ENCODE assay signal across 11 mouse cellular contexts in genomic region chr3:139949096-139949495, GRCm38 (mm10).
DNase-seq lines count a peak whose midpoint lies in the region; ATAC-seq and TF ChIP-seq lines count a peak whose summit lies in the region.
"Had no signal": no experiment of that assay in that cellular context is flagged by ENCODE, and none has a peak within 500 bp of the region (broad histone marks: within the 10 kb centered on the region; RNA-seq: fewer than 3 reads in every experiment).

No protein-coding gene starts in this region.

- WGBS in heart, adult 2 months = 65% methylated on average over 4 of the region's 4 CpGs

- no peaks in the 10 kb centered on the region for H3K27me3 ChIP-seq in heart, adult 2 months (ENCODE audit: control insufficient read depth, insufficient read depth, low read length)
- H3K27me3 ChIP-seq: limb, embryonic 12.5 days had no signal

- no peak overlapping the region for H3K4me3 ChIP-seq in heart, adult 2 months
- H3K4me3 ChIP-seq: limb, embryonic 12.5 days had no signal

- no peak overlapping the region for H3K9ac ChIP-seq in heart, adult 2 months (ENCODE audit: low read depth, low read length)
- H3K9ac ChIP-seq: limb, embryonic 12.5 days had no signal

- H3K4me1 ChIP-seq in heart, adult 2 months (ENCODE audit: control insufficient read depth, insufficient read depth, low read length) = no peaks in the 10 kb centered on the region
- H3K4me1 ChIP-seq: limb, embryonic 12.5 days had no signal

- no peak overlapping the region for H3K27ac ChIP-seq in heart, adult 2 months
- H3K27ac ChIP-seq: limb, embryonic 12.5 days had no signal

- TF ChIP-seq POLR2A in heart, adult 2 months (IDR thresholded peaks at IDR 0.05; ENCODE audit: insufficient read depth, low read depth, low read length) = no peak

- H3K79me2 ChIP-seq in heart, adult 2 months (replicated peaks; ENCODE audit: control insufficient read depth, insufficient read depth, low read length) = no peaks in the 10 kb centered on the region

- no peak for DNase-seq in heart, adult 2 months
- DNase-seq in heart, adult 11 months = no peak
- peak; percentile 39 for DNase-seq in left cerebral cortex, postnatal 4 days
- no peak for DNase-seq in left cerebral cortex, adult 8-10 months (ENCODE audit: low spot score in 2 of 2)
- DNase-seq in R1 (ENCODE audit: low read depth, low spot score) = peak; percentile 2
- no peak for DNase-seq in gastrocnemius, adult 18-20 months (ENCODE audit: low spot score)
- DNase-seq: kidney, adult 8-10 months; lung, postnatal 10 days had no signal

- TF ChIP-seq CTCF in heart, adult 2 months (IDR thresholded peaks at IDR 0.05) = 0 out of 2 replicates have a peak, but pooled peaks have one; percentile 22

- H3K36me3 ChIP-seq in heart, adult 2 months (ENCODE audit: control insufficient read depth, insufficient read depth, low read length) = no peaks in the 10 kb centered on the region
- H3K36me3 ChIP-seq: limb, embryonic 12.5 days had no signal

- TF ChIP-seq EP300 in heart, adult 2 months (IDR thresholded peaks at IDR 0.05; ENCODE audit: insufficient read depth, low read depth, low read length) = no peak

- 0 out of 2 replicates have a peak, but pooled peaks have one; percentile 33 for ATAC-seq in megakaryocyte progenitor cell, adult 5-6 weeks (replicated peaks; ENCODE audit: poor library complexity)
- no peak for ATAC-seq in monocyte, adult 5-6 weeks (replicated peaks; ENCODE audit: insufficient number of reproducible peaks, low FRiP score, low TSS enrichment, poor library complexity, severe bottlenecking)

- intact Hi-C loops in heart, adult 2 months (cut with DNase I) = no loop called here
- intact Hi-C loops in left cerebral cortex, postnatal 4 days (cut with DNase I) = no loop called here

Comparison
In these comparisons a context has a peak if more than half of its experiments do, and no peak if none do; other contexts are left out.
1. DNase-seq: peak in left cerebral cortex, postnatal 4 days (single experiment) and R1 (single experiment); none in heart, adult 2 months (0 of 2), heart, adult 11 months (single experiment), left cerebral cortex, adult 8-10 months (0 of 2) and gastrocnemius, adult 18-20 months (single experiment).